Mouse (Mus musculus) testis, postnatal 10 days (tissue): ENCODE measurements around the gene Asb13.
A peak's percentile ranks its signal among the peaks of the same experiment; 100 is the strongest.

Experiments
- DNase-seq: peaks from one replicate; pipeline ENCODE4 v3.0.0; 2021; ENCODE audit warnings: low spot score

The Asb13 gene

GRCm38 (mm10) chr13:3633895-3634811 lies at the start of gene Asb13:
Gene Asb13 (plus strand): TSS chr13:3634032.
- peak; percentile 80 for DNase-seq

GRCm38 (mm10) chr13:3590789-3591188 lies 43.0 kb upstream of the Asb13 start:
- DNase-seq: no peak

DNA sequence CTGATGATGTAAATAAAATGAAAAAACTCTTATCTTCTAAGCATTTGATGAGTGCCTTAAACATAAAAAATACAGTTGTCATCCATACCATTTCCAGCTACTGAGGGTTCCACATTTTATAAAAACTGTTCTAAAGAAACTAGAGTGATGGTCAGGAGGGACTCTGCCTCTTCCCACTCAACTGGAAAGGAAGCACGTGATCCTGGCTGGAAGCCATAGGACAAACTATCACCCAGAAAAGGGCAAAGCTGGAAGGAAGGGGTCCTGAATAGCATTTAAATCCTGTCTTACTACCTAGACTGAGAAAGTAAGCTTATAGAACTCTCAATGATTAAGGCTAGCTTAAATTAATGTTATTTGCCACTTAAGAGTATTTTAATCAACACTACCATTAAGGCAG lies 39.5 kb upstream of the Asb13 start:
- no peak for DNase-seq

DNA sequence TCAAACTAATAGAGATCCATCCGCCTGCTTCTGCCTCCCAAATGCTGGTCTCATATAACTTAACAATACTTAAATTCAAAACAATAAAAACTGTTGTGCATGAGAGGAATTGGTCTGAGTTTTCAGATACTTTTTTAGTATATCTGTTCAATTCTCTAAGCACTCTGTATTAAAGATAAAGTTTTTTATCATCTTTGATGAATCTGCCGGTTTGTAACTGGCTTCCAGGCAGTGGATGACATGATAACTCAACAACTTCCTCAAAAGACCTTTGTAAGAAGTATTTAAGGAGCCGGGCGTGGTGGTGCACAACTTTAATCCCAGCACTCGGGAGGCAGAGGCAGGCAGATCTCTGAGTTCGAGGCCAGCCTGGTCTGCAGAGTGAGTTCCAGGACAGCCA lies 37.6 kb upstream of the Asb13 start:
- DNase-seq: no peak

- no peak for DNase-seq
These were observed 24.1 kb upstream of the Asb13 start for GRCm38 (mm10) chr13:3609780-3610117.

DNA sequence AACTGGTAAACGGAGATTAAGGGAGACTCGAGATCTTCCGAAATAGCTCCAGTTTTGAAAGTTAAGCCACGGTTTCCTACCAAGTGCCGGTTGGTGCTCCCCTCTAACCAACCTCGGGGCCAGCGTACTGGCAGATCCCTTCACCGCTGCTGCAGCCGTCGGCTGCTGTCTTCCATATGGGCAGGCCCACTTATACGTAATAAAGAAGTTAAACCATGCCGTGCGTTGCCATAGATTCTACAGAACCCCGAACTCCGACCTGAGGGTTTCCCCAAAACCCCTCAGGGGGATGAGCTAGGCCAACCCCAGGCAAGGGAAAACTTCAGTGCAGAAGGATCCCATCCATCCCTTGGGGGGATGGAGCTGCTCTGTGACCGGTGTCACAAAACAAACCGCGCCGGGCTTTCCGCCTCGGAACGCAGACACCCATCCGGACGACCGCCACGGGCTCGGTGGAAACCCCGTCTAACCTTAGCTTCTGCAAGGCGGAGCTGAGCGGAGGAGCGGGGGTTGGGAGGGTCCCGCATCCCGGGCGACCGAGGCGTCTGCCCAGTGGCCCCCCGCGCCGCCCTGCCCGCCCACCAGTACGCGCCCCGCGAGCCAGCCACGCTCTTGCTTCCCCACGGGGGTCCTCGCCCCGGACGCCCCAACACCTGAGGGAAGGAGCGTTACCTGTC lies 23.6 kb upstream of the Asb13 start:
- DNase-seq: peak; percentile 73

DNA sequence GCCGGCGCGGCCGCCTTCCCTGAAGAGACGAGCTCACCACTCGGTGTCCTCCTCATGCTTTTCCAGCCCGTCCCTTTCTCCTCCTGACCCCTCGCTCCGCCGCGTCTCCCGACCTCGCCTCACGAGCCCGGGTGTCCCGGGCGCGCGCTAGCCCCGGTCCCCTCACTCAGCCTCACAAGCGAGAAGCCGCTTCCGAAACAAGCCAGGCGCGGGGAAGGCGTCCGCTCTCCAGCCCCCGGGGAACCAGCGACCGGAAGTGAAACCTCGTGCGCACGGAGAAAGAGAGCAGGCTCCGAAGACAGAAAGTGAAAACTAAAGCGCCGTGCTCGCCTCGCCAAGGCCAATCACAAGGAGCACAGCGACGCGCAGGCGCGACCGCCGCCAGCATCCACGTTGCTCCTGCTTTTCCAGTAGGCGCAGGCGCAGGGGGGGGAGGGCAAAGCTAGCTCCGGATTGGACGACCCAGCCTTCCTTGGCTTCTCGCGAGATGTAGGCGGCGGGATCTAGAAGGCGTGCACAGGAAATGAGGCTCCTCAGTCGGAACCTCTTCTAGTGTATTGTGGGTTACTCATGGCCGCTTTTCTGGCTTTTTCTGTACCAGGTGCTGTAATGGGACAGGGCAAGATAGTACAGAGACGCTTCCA lies 22.9 kb upstream of the Asb13 start, which contains the start of gene Fam208b:
Gene Fam208b, minus strand, starts transcription at position 314 of the 644 bp plus-strand sequence.
- DNase-seq: peak; percentile 98

DNA sequence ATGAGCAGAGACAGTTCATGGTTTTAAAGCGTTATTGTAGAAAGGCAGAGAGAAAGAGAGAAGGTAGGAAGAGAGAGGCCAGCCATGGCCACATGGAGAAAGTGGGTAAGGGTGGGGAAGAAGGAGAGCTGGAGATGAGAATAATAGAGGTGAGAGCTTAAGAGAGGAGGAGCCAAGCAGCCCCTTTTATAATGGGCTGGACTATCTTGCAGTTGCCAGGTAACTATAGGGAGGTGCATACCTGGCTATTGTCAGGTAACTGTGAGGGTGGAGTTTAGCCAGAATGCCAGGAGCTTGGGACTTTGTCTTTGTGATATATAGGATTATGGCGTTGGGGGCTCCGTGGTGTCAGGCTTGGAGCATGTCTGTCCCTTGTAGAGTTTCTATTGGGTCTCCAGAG lies 6.7 kb upstream of the Asb13 start:
- no peak for DNase-seq

- DNase-seq: no peak
These were observed 5.7 kb upstream of the Asb13 start for GRCm38 (mm10) chr13:3628102-3628501.

- no peak for DNase-seq
These were observed 1.3 kb upstream of the Asb13 start for GRCm38 (mm10) chr13:3632551-3632950.

- no peak for DNase-seq
These were observed 701 bp upstream of the Asb13 start for GRCm38 (mm10) chr13:3633131-3633530.

GRCm38 (mm10) chr13:3635076-3635475 lies 1.2 kb downstream of the Asb13 start:
- no peak for DNase-seq

GRCm38 (mm10) chr13:3636797-3637196 lies 3.0 kb downstream of the Asb13 start:
- DNase-seq: no peak

- DNase-seq: peak; percentile 53
These were observed 8.2 kb downstream of the Asb13 start for GRCm38 (mm10) chr13:3642049-3642448.

- no peak for DNase-seq
These were observed 8.7 kb downstream of the Asb13 start for GRCm38 (mm10) chr13:3642538-3642937.

DNA sequence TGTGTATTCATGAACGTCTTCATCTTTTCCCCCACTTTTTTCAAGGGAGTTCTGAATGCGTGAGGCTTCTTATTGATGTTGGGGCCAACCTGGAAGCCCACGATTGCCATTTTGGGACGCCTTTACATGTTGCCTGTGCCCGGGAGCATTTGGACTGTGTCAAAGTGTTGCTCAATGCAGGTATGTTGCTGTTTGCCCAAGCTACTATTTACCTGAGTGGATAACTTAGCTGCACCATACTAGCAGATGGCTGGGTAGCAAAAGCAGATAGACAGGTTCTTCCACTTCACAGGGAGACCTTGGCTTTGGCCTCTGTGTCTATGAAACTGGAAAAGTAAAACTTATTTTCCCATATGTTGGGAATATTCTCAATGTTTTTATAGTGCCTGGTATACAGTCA lies 11.0 kb downstream of the Asb13 start:
- no peak for DNase-seq

DNA sequence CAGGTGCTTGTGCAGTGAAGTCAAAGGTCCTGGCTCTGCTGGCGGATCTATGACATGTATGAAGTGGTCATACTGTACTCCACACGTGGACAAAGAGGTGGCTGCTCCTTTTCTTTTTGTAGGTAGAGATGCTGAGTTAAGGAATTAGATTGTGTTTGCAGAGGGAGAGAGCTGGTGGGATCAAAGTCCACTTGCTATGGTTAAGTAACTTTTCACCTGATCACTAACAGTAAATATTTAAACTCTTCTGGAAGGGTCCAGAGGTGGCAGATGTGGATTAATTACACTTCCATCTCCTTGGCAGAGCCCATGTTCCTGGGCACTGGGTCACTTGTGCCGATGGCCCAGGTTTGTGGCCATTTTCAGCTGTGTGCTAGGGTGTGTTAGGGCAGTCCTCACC lies 12.1 kb downstream of the Asb13 start:
- DNase-seq: no peak

DNA sequence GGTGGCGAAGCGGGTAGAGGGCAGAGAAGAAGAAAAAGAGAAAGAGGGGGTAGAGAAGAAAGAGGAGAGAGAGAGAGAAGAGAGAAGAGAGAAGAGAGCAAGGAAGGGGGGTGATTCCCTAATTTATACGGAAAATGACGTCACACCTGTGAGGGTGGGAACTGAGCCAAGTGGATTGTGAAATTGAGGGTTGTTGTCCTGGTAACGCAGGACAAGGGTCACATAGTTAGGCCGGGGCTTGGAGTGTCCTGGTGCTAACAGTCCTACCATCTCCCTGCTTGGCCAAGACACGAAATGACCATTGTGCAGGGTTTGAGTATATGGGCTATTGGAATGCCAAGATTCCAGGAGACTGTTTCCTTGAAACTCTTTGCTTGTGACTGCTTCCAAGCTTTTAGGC lies 12.7 kb downstream of the Asb13 start:
- no peak for DNase-seq

- peak; percentile 51 for DNase-seq
These were observed 16.7 kb downstream of the Asb13 start for GRCm38 (mm10) chr13:3650569-3650968.

- no peak for DNase-seq
These were observed 20.6 kb downstream of the Asb13 start for GRCm38 (mm10) chr13:3654432-3654831.

GRCm38 (mm10) chr13:3659163-3660160 lies 25.6 kb downstream of the Asb13 start:
- no peak for DNase-seq

GRCm38 (mm10) chr13:3664241-3664640 lies 30.4 kb downstream of the Asb13 start:
- DNase-seq: no peak
